Mouse (Mus musculus) heart, postnatal 0 days (tissue): ENCODE measurements around the gene Zfp979.

ENCODE experiments used
- CTCF ChIP-seq: IDR thresholded peaks from 2 replicates; pipeline ENCODE4 v1.5.1; 2016; ENCODE audit warnings: antibody characterized with exemption, control low read depth, low read depth
- EP300 ChIP-seq: IDR thresholded peaks from 2 replicates; pipeline ENCODE4 v1.6.1; 2016; ENCODE audit warnings: antibody characterized with exemption, low read depth

DNA sequence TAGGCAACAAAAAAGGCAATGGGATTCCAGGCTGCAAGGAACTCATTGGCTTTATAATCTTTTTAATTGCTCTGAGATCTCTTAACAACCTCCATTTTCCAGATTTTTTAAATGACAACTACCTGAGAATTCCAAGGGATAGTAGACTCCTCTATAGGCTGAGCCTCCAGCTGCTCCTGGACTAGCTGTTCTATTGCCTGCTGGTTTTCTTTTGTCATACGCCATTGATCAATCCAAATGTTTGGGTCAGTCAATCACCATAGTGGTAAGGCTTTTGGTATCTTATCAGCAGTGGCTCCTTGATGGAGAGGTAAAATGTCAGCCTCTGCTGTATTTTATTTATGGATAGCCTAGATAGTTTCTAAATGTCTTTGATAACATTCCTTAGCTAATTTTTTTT is 44.6 kb downstream of the Zfp979 start:
- TF ChIP-seq CTCF: no peak
- TF ChIP-seq EP300: no peak
